Mouse (Mus musculus) left cerebral cortex, postnatal 4 days (tissue): Measurements from ENCODE around the gene Cdh23. TPM values are rescaled to one million over a fixed set of nuclear protein-coding genes. Genes with fewer than 3 reads are reported as not detected.
A peak's percentile ranks its signal among the peaks of the same experiment; 100 is the strongest.

Experiments used
- DNase-seq: peaks from one replicate; pipeline ENCODE4 v3.0.0-alpha.2; 2022
- intact Hi-C: fragments of 180-260 bp; cut with DNase I; formaldehyde crosslinking; loops from one replicate; pipeline ENCODE4 v1.15.1; 2025
- total RNA-seq, 2 experiments: library from RNA; stranded (reverse); gene quantifications; 2 replicates each; pipeline ENCODE4 v1.2.3; 2021

Cdh23 gene
- total RNA-seq, 2 experiments from 2014 or later: 1.3 to 1.8 TPM

- intact Hi-C loops: no loop called here
- DNase-seq: no peak
Observed at GRCm38 (mm10) chr10:60516286-60516685, 180.0 kb downstream of the Cdh23 start.

DNA sequence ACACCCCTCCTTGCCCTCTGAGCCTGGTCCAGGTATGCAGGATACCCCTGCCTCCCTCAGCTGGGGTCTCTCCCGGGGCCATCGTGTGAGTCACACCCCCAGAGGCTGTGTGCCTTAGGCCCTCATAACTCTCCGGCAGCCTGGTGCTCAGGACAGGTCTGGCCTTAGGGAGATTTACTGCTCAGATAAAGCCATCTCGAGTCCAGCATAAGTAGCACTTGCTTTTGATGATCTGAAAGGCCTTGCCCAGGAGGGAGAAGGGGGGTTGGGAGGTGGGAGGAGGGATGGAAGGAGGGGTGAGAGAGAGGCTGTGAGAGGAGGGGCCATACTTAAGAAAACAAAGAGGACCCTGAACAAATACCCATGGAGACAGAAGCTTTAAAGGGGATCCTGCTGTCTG, 197.8 kb downstream of the Cdh23 start:
- intact Hi-C loops: no loop called here

GRCm38 (mm10) chr10:60495070-60495469, 201.2 kb downstream of the Cdh23 start:
- DNase-seq: peak; percentile 30
- intact Hi-C loops: no loop called here

More for the DNA sequence above, 197.8 kb downstream of the Cdh23 start:
- no peak for DNase-seq

GRCm38 (mm10) chr10:60491538-60491937, 204.8 kb downstream of the Cdh23 start:
- no peak for DNase-seq
- intact Hi-C loops: no loop called here

DNA sequence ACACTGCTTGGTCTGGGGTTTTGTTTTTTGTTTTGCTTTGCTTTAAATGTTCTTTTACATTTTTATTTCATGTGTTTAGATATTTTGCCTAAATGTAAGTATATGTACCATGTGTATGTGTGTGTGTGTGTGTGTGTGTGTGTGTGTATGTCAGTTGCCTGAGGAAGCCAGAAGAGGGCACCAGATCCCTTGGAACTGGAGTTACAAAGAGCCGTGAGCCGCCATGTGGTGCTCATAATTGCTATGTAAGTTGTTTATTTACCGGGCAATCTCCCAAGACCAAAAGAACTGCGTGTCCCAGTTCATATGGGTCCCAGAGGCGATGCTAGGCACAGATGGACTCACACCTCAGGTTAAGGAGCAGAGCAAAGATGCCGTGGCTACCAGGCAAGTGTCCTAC, 214.9 kb downstream of the Cdh23 start:
- intact Hi-C loops: no loop called here
- no peak for DNase-seq

DNA sequence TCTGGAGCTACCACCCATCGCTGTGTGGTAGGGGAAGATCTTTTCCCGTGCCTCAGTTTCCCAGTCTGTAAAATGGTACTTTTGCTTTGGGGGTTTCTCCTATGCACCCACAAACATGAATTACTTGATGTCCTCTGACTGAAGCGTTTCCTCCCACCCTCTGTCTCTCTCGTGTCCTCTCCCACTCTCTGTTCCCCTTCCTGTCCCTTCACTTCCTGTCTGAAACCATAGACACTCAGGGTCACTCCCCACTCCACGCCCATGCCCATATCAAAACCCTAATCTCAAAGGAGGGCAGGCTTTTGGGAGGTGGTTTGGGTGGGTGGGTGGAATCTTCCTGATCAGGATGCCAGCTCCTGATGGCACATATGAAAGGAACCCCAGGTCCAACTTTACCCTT, 221.7 kb downstream of the Cdh23 start:
- intact Hi-C loops: no loop called here
- no peak for DNase-seq

GRCm38 (mm10) chr10:60473782-60474322, 222.4 kb downstream of the Cdh23 start:
- intact Hi-C loops: no loop called here

DNA sequence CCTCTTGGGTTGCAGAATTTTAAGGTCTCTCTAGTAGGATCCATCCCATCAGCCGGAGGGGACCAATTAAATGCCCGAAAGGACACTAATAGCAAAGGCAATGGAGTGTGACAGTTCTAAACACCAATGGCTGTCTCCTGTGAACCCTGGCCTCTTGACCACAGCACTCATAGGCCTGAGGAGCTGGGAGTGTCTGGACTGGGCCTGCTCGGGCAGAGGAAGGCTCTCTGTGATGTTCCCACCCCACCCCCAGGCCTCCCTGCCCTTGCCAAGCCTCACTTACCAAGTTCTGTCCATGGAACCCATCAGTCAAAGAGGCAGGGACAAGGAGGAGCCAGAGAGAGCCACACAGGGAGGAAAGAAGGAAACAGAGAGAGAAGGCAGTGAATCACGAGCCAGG, 228.5 kb downstream of the Cdh23 start:
- intact Hi-C loops: no loop called here
- no peak for DNase-seq

More at GRCm38 (mm10) chr10:60473782-60474322, 222.4 kb downstream of the Cdh23 start:
- DNase-seq: peak; percentile 13

GRCm38 (mm10) chr10:60463953-60464647, 232.2 kb downstream of the Cdh23 start:
- no peak for DNase-seq
- intact Hi-C loops: no loop called here

DNA sequence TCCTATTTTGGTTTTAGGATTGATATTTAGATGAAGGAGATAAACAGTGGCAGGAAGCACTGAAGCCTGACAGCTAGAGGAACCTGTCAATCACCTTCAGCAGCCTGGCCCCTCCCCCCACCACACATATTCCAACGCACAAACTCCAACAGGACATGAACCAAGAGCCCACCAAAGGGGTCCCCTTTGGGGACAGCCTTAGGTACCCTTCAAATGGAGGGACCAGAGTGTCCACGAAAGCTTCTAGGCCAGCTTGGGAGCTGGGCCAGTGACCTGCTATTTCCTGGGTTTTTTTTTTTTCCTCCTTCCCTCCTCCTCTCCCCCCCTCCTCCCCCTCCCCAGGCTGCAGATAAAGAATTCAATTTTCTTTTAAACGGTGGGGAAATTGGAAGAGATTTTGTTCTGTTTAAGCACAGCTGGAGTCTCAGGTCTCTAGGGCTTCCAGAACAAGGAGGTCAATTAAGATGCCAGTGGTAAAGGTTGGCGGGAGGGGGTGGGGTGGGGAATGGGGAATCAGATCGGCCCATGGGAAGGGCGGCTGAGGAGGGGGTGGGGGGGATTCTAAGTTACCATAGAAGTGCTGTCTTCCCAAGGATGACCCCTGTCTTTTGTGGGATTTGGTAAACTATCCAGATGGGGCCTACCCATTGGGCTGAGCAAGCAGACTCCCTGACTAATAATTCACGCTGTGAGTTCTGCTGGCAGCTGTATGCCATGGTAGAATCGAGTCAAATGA, 239.5 kb downstream of the Cdh23 start:
- DNase-seq: no peak
- intact Hi-C loops: no loop called here

- DNase-seq: no peak
- intact Hi-C loops: no loop called here
Observed at GRCm38 (mm10) chr10:60455193-60455592, 241.1 kb downstream of the Cdh23 start.

DNA sequence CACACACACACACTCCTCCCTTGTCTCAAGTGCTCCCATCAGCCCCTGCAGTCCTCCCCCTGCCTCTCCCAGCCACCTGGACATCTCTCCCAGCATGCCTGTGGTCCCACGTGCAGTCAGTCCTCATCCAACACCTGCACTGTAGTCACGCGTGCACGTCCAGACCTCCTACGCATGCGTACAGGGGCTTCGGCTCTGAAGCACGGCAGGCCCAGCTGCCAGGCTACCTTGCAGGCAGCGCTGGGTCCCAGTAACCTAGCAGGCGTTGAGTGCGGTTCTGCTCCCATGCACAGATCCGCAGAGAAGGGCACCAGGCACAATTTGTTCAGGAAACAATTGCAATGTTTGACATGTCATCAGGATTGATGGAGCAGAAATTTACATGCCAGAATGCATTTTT, 249.1 kb downstream of the Cdh23 start:
- peak; percentile 17 for DNase-seq
- intact Hi-C loops: no loop called here

- intact Hi-C loops: no loop called here
- DNase-seq: peak; percentile 52
Observed at GRCm38 (mm10) chr10:60445031-60445593, 251.2 kb downstream of the Cdh23 start.

GRCm38 (mm10) chr10:60443078-60443477, 253.2 kb downstream of the Cdh23 start:
- no peak for DNase-seq
- intact Hi-C loops: no loop called here

GRCm38 (mm10) chr10:60442321-60442720, 254.0 kb downstream of the Cdh23 start:
- no peak for DNase-seq
- intact Hi-C loops: no loop called here

GRCm38 (mm10) chr10:60432679-60433078, 263.6 kb downstream of the Cdh23 start:
- no peak for DNase-seq
- intact Hi-C loops: no loop called here

DNA sequence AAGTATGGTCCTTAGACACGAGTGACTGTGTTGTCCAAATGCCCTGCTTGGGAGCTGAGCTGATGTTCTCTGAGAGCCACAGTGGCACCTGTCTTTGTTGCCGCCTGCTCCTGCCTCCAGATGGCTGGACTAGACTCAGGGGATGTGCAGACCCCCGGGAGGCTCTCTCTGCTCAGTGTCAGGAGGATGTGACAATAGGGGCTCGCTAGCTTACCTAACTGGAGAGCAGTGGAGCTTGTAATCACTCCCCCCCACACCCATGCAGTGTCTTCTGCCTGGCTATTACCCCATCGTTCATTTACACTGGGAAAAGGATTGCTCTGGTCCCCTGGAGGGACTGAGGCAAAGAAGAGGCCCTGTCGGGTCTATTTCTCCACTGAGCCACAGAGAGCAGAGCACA, 265.7 kb downstream of the Cdh23 start:
- intact Hi-C loops: no loop called here
- no peak for DNase-seq

- DNase-seq: no peak
- intact Hi-C loops: no loop called here
Observed at GRCm38 (mm10) chr10:60430001-60430400, 266.3 kb downstream of the Cdh23 start.

DNA sequence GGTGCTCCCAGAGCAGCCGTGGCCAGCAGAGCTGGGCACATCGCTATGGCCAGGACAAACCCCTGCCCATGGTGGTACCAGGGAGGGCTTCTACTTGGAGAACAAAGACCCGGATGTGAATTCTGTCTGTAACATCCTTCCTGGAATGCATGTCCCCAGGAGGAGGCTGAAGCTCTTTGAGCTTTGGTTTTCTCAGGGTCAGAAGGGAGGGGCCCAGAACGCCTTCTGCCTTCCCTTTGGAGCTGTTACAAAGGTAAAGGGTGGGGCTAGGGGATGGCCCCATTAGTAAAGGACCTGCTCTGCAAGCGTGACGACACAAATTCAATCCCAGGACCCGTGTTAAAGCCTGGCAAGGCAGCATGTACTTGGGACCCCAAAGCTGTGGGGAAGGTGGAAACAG, 273.5 kb downstream of the Cdh23 start:
- DNase-seq: no peak
- intact Hi-C loops: loop anchor here (5.0 kb wide), 1 partner anchor 265 kb away; no protein-coding TSS in a partner anchor

DNA sequence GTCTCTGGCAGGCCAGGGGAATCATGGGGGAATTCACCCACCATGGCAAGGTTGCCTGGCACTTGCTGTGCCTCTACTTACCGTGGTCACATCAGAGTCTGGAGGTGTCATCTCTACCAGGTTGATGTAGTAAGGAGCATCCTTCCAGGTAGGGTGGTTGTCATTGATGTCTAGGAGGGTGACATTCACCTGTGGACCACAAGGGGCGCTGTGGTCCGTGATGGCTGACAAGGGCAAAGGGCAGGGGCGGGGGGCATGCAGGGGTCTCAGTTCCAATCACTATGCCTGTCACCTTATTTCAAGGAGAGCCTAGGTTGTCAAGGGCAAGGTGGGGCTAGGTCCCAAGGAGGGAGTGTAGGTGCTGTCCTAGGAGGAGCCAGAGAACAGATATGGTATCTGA, 276.7 kb downstream of the Cdh23 start:
- no peak for DNase-seq
- intact Hi-C loops: loop anchor here (5.0 kb wide), 1 partner anchor 268 kb away; no protein-coding TSS in a partner anchor

DNA sequence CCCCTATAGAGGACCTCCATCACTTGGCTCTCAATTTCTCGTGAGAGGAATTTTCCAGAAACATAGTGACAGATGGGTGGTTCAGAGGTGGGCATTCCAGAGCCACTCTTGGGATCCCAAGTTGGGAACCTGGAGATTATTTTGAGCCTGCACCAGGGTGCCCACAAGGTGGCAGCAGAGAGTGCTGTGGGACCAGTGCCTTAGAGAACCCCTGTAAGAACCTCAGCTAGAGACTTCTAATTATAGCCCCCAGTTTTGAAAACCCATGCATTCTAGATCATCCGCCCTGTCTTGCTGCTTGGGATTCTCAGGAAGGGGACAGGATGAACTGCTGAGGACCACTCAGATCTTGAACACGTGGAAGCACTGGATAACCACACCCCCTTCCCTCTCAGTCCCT, 278.2 kb downstream of the Cdh23 start:
- intact Hi-C loops: no loop called here

GRCm38 (mm10) chr10:60417041-60417440, 279.2 kb downstream of the Cdh23 start:
- intact Hi-C loops: no loop called here
- no peak for DNase-seq

More for the DNA sequence above, 278.2 kb downstream of the Cdh23 start:
- DNase-seq: peak; percentile 80
